Mouse (Mus musculus) forebrain, embryonic 15.5 days (tissue): ENCODE data around the gene Man2a2. TPM values are rescaled to one million over a fixed set of nuclear protein-coding genes. Genes with fewer than 3 reads are reported as not detected.

Source experiments
- ATAC-seq: fragments of 200-750 bp; cut with Nextera tagmentation; replicated peaks from 2 replicates; pipeline ENCODE4 v1.8.0; 2017; ENCODE audit warnings: mild to moderate bottlenecking, moderate TSS enrichment, moderate library complexity
- H3K27ac ChIP-seq: fragments of 300-500 bp; sonication (generic); replicated peaks from 2 replicates; pipeline ENCODE4 v1.5.1; 2015; ENCODE audit warnings: mild to moderate bottlenecking, inconsistent platforms
- H3K27me3 ChIP-seq: fragments of 300-500 bp; sonication (generic); 2 replicates; pipeline ENCODE4 v1.6.1; 2015; ENCODE audit warnings: inconsistent platforms
- H3K36me3 ChIP-seq: fragments of 300-500 bp; sonication (generic); 2 replicates; pipeline ENCODE4 v1.6.1; 2015; ENCODE audit warnings: mild to moderate bottlenecking, inconsistent platforms
- H3K4me1 ChIP-seq: fragments of 300-500 bp; sonication (generic); 2 replicates; pipeline ENCODE4 v1.6.1; 2015; ENCODE audit warnings: inconsistent platforms
- H3K4me2 ChIP-seq: fragments of 300-500 bp; sonication (generic); replicated peaks from 2 replicates; pipeline ENCODE4 v1.6.1; 2015; ENCODE audit warnings: mild to moderate bottlenecking, inconsistent platforms
- H3K4me3 ChIP-seq: fragments of 300-500 bp; sonication (generic); 2 replicates; pipeline ENCODE4 v1.5.1; 2015; ENCODE audit warnings: mild to moderate bottlenecking, inconsistent platforms
- H3K9ac ChIP-seq: fragments of 300-500 bp; sonication (generic); replicated peaks from 2 replicates; pipeline ENCODE4 v1.6.1; 2015; ENCODE audit warnings: mild to moderate bottlenecking, inconsistent platforms
- H3K9me3 ChIP-seq: fragments of 300-500 bp; sonication (generic); 2 replicates; pipeline ENCODE4 v1.6.1; 2016; ENCODE audit warnings: inconsistent platforms
- WGBS: fragments of 180-500 bp; shearing (Covaris S2); methylation state at CpG from one replicate; pipeline ENCODE4 v1.1.7; 2015; ENCODE audit warnings: mixed read lengths; 5-methylcytosine and 5-hydroxymethylcytosine counted together
- polyA plus RNA-seq: library from polyadenylated mRNA; unstranded; fragments of >200 nt; fragmentation: Nextera tagmentation; extraction: Ambion mirVana; gene quantifications from 2 replicates; pipeline ENCODE4 v1.2.1, GENCODE M21; 2015

Gene Man2a2
- polyA plus RNA-seq, 1 experiment from 2014 or later, result 19.2 TPM

- no peaks in the 10 kb centered on the region for H3K36me3 ChIP-seq
- H3K27me3 ChIP-seq, result no peaks in the 10 kb centered on the region
- H3K9ac ChIP-seq, result no peak overlapping the region
- H3K9me3 ChIP-seq, result no peaks in the 10 kb centered on the region
- no peak overlapping the region for H3K4me3 ChIP-seq
- no peak overlapping the region for H3K27ac ChIP-seq
- H3K4me2 ChIP-seq, result no peak overlapping the region
- 93% methylated on average over 3 of the region's 3 CpGs for WGBS
- H3K4me1 ChIP-seq, result peaks cover 22% of the 10 kb centered on the region
- ATAC-seq, result no peak
These were observed 35.0 kb upstream of the Man2a2 start for GRCm38 (mm10) chr7:80406186-80406585.

- no peak within 1 kb of the TSS for H3K4me2 ChIP-seq
- WGBS, result 82% methylated on average over 9 of the region's 9 CpGs
- no peaks in the 10 kb centered on the region for H3K27me3 ChIP-seq
- H3K27ac ChIP-seq, result 0 out of 2 replicates have a peak within 1 kb of the TSS, but pooled peaks have one; percentile 78
- H3K4me1 ChIP-seq, result peaks cover 31% of the 10 kb centered on the region
- no peaks in the 10 kb centered on the region for H3K9me3 ChIP-seq
- no peak within 1 kb of the TSS for H3K9ac ChIP-seq
- H3K36me3 ChIP-seq, result no peaks in the 10 kb centered on the region
- no peak within 1 kb of the TSS for H3K4me3 ChIP-seq
- ATAC-seq, result no peak
These were observed 34.1 kb upstream of the Man2a2 start, which contains the start of gene Furin for GRCm38 (mm10) chr7:80405188-80405695. TSS of gene Furin (minus strand) at chr7:80405436.

GRCm38 (mm10) chr7:80404101-80404894, 33.1 kb upstream of the Man2a2 start:
- no peaks in the 10 kb centered on the region for H3K36me3 ChIP-seq
- H3K4me2 ChIP-seq, result no peak overlapping the region
- WGBS, result 63% methylated on average over 7 of the region's 7 CpGs
- H3K4me1 ChIP-seq, result peaks cover 40% of the 10 kb centered on the region
- 0 out of 2 replicates have a peak overlapping the region, but pooled peaks have one; percentile 78 for H3K27ac ChIP-seq
- H3K9me3 ChIP-seq, result no peaks in the 10 kb centered on the region
- no peaks in the 10 kb centered on the region for H3K27me3 ChIP-seq
- no peak overlapping the region for H3K9ac ChIP-seq
- H3K4me3 ChIP-seq, result no peak overlapping the region
- no peak for ATAC-seq

GRCm38 (mm10) chr7:80403551-80403950, 32.4 kb upstream of the Man2a2 start:
- WGBS, result 34% methylated on average over 9 of the region's 9 CpGs
- no peaks in the 10 kb centered on the region for H3K36me3 ChIP-seq
- no peak overlapping the region for H3K9ac ChIP-seq
- H3K4me2 ChIP-seq, result no peak overlapping the region
- no peaks in the 10 kb centered on the region for H3K27me3 ChIP-seq
- ATAC-seq, result peak; percentile 33; the same call in 1 of the 2 replicates
- peak overlapping the region; percentile 78; the same call in 1 of the 2 replicates for H3K27ac ChIP-seq
- H3K4me3 ChIP-seq, result no peak overlapping the region
- H3K9me3 ChIP-seq, result no peaks in the 10 kb centered on the region
- peaks cover 44% of the 10 kb centered on the region for H3K4me1 ChIP-seq

GRCm38 (mm10) chr7:80402651-80403321, 31.6 kb upstream of the Man2a2 start:
- under 1% methylated on average over 66 of the region's 92 CpGs for WGBS

GRCm38 (mm10) chr7:80401860-80402641, 30.9 kb upstream of the Man2a2 start:
- H3K4me2 ChIP-seq, result peak overlapping the region; percentile 96
- no peaks in the 10 kb centered on the region for H3K27me3 ChIP-seq
- H3K27ac ChIP-seq, result peak overlapping the region; percentile 78
- peak overlapping the region; percentile 97 for H3K9ac ChIP-seq
- H3K36me3 ChIP-seq, result peaks cover 4% of the 10 kb centered on the region
- H3K4me1 ChIP-seq, result peaks cover 44% of the 10 kb centered on the region
- ATAC-seq, result peak; percentile 39
- H3K4me3 ChIP-seq, result peak overlapping the region; percentile 94
- under 1% methylated on average over 93 of the region's 102 CpGs for WGBS
- H3K9me3 ChIP-seq, result no peaks in the 10 kb centered on the region

More at GRCm38 (mm10) chr7:80402651-80403321, 31.6 kb upstream of the Man2a2 start:
- Histone ChIP-seq H3K4me2 (peak overlapping the region; percentile 96), H3K36me3 (no peaks in the 10 kb centered on the region; the same call in 1 of the 2 replicates), H3K27ac (peak overlapping the region; percentile 78), H3K9me3 (no peaks in the 10 kb centered on the region), H3K4me1 (peaks cover 44% of the 10 kb centered on the region), H3K4me3 (peak overlapping the region; percentile 94), H3K9ac (peak overlapping the region; percentile 97), H3K27me3 (no peaks in the 10 kb centered on the region)
- peak; percentile 63 for ATAC-seq

GRCm38 (mm10) chr7:80401041-80401859, 30.1 kb upstream of the Man2a2 start:
- H3K27me3 ChIP-seq, result no peaks in the 10 kb centered on the region
- ATAC-seq, result no peak
- H3K36me3 ChIP-seq, result peaks cover 12% of the 10 kb centered on the region
- 23% methylated on average over 5 of the region's 5 CpGs for WGBS
- H3K4me2 ChIP-seq, result peak overlapping the region; percentile 96
- H3K27ac ChIP-seq, result peak overlapping the region; percentile 78
- H3K4me3 ChIP-seq, result peak overlapping the region; percentile 94
- H3K4me1 ChIP-seq, result peaks cover 44% of the 10 kb centered on the region
- no peaks in the 10 kb centered on the region for H3K9me3 ChIP-seq
- H3K9ac ChIP-seq, result peak overlapping the region; percentile 97

- H3K27ac ChIP-seq, result no peak overlapping the region
- H3K36me3 ChIP-seq, result peaks cover 17% of the 10 kb centered on the region
- WGBS, result 75% methylated on average over 6 of the region's 6 CpGs
- no peak overlapping the region; the same call in 1 of the 2 replicates for H3K4me2 ChIP-seq
- no peak overlapping the region for H3K4me3 ChIP-seq
- no peaks in the 10 kb centered on the region for H3K27me3 ChIP-seq
- H3K9ac ChIP-seq, result no peak overlapping the region
- ATAC-seq, result no peak
- no peaks in the 10 kb centered on the region for H3K9me3 ChIP-seq
- peaks cover 44% of the 10 kb centered on the region for H3K4me1 ChIP-seq
These were observed 29.4 kb upstream of the Man2a2 start for GRCm38 (mm10) chr7:80400571-80400970.

- no peak overlapping the region for H3K27ac ChIP-seq
- peaks cover 21% of the 10 kb centered on the region for H3K36me3 ChIP-seq
- WGBS, result 23% methylated on average over 5 of the region's 5 CpGs
- H3K4me3 ChIP-seq, result no peak overlapping the region
- ATAC-seq, result no peak
- H3K4me2 ChIP-seq, result no peak overlapping the region
- H3K9me3 ChIP-seq, result no peaks in the 10 kb centered on the region
- H3K4me1 ChIP-seq, result peaks cover 44% of the 10 kb centered on the region
- no peak overlapping the region for H3K9ac ChIP-seq
- no peaks in the 10 kb centered on the region for H3K27me3 ChIP-seq
These were observed 28.9 kb upstream of the Man2a2 start for GRCm38 (mm10) chr7:80400099-80400498.

- no peak for ATAC-seq
- no peaks in the 10 kb centered on the region for H3K9me3 ChIP-seq
- peaks cover 38% of the 10 kb centered on the region for H3K4me1 ChIP-seq
- H3K4me2 ChIP-seq, result no peak overlapping the region
- peaks cover 28% of the 10 kb centered on the region for H3K36me3 ChIP-seq
- 75% methylated on average over 9 of the region's 9 CpGs for WGBS
- H3K9ac ChIP-seq, result no peak overlapping the region
- H3K4me3 ChIP-seq, result no peak overlapping the region
- no peaks in the 10 kb centered on the region for H3K27me3 ChIP-seq
- no peak overlapping the region for H3K27ac ChIP-seq
These were observed 27.7 kb upstream of the Man2a2 start for GRCm38 (mm10) chr7:80398654-80399444.
